11 mouse cellular contexts compared by ENCODE assay signal in the genomic region with DNA sequence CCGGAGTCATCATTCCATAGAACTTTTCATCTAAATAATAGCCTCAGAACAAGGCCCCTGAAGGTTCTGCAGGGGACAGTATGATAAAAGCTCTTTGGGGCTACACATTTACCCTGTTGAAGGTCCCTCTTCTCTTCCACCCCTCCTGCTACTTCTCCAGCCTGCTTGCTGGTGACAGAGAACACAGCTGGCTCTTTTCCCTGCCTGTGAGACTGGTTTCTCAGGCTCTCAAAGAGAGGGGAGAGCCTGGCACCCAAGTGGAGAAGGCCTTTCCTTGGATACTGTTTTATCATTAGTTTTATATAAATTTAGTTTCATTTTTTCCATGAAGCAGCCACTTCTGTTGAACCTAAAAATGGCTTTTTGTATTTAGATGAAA. TPM values are rescaled to one million over a fixed set of nuclear protein-coding genes. Genes with fewer than 3 reads are reported as not detected.
DNase-seq lines count a peak whose midpoint lies in the region; ATAC-seq and TF ChIP-seq lines count a peak whose summit lies in the region.
"Had no signal": no experiment of that assay in that cellular context is flagged by ENCODE, and none has a peak within 500 bp of the region (broad histone marks: within the 10 kb centered on the region; RNA-seq: fewer than 3 reads in every experiment).

No protein-coding gene starts in this region.

- no peak for TF ChIP-seq CTCF in intestine, postnatal 0 days (IDR thresholded peaks at IDR 0.05; ENCODE audit: low read depth)

- H3K9ac ChIP-seq in intestine, embryonic 16.5 days (ENCODE audit: low read depth, low read length): peak overlapping the region; percentile 55; the same call in 1 of the 2 replicates
- H3K9ac ChIP-seq in intestine, postnatal 0 days (ENCODE audit: low read depth, low read length): no peak overlapping the region
- peak overlapping the region; percentile 23 for H3K9ac ChIP-seq in embryonic facial prominence, embryonic 11.5 days (replicated peaks; ENCODE audit: low read length)
- H3K9ac ChIP-seq in midbrain, embryonic 15.5 days: peak overlapping the region; percentile 33
- no peak overlapping the region for H3K9ac ChIP-seq in liver, embryonic 12.5 days
- H3K9ac ChIP-seq: liver, embryonic 14.5 days had no signal

- H3K27me3 ChIP-seq in intestine, embryonic 16.5 days (replicated peaks; ENCODE audit: control insufficient read depth, insufficient read depth, low read length): no peaks in the 10 kb centered on the region
- no peaks in the 10 kb centered on the region for H3K27me3 ChIP-seq in intestine, postnatal 0 days (replicated peaks; ENCODE audit: control insufficient read depth, insufficient read depth, low read length)
- no peaks in the 10 kb centered on the region for H3K27me3 ChIP-seq in embryonic facial prominence, embryonic 11.5 days (ENCODE audit: control insufficient read depth, insufficient read depth, low read length)
- no peaks in the 10 kb centered on the region for H3K27me3 ChIP-seq in hindbrain, embryonic 10.5 days (ENCODE audit: insufficient read depth, poor library complexity, severe bottlenecking)
- no peaks in the 10 kb centered on the region for H3K27me3 ChIP-seq in midbrain, embryonic 15.5 days (replicated peaks)
- no peaks in the 10 kb centered on the region for H3K27me3 ChIP-seq in liver, embryonic 12.5 days (replicated peaks)

- H3K36me3 ChIP-seq in intestine, embryonic 16.5 days (ENCODE audit: control insufficient read depth, insufficient read depth, low read length): peaks cover 7% of the 10 kb centered on the region
- peaks cover 55% of the 10 kb centered on the region for H3K36me3 ChIP-seq in intestine, postnatal 0 days (ENCODE audit: control insufficient read depth, insufficient read depth)
- no peaks in the 10 kb centered on the region for H3K36me3 ChIP-seq in embryonic facial prominence, embryonic 11.5 days (replicated peaks; ENCODE audit: control insufficient read depth, insufficient read depth, low read depth, low read length)
- peaks cover 28% of the 10 kb centered on the region for H3K36me3 ChIP-seq in hindbrain, embryonic 10.5 days
- 0 out of 2 replicates have a peak, but pooled peaks cover 3% of the 10 kb centered on the region for H3K36me3 ChIP-seq in midbrain, embryonic 15.5 days (replicated peaks)
- H3K36me3 ChIP-seq in liver, embryonic 12.5 days: peaks cover 25% of the 10 kb centered on the region; the same call in 1 of the 2 replicates

- no peak for ATAC-seq in intestine, embryonic 16.5 days
- no peak for ATAC-seq in intestine, postnatal 0 days
- no peak for ATAC-seq in embryonic facial prominence, embryonic 11.5 days (replicated peaks; ENCODE audit: insufficient number of reproducible peaks, low FRiP score, low TSS enrichment, low read depth)
- ATAC-seq in midbrain, embryonic 15.5 days (replicated peaks): no peak
- no peak for ATAC-seq in liver, embryonic 12.5 days

- no peaks in the 10 kb centered on the region for H3K9me3 ChIP-seq in intestine, embryonic 16.5 days (ENCODE audit: control insufficient read depth, low read length)
- H3K9me3 ChIP-seq in intestine, postnatal 0 days (ENCODE audit: control insufficient read depth): no peaks in the 10 kb centered on the region
- no peaks in the 10 kb centered on the region for H3K9me3 ChIP-seq in embryonic facial prominence, embryonic 11.5 days (replicated peaks; ENCODE audit: control insufficient read depth, low read length)
- H3K9me3 ChIP-seq in hindbrain, embryonic 10.5 days: no peaks in the 10 kb centered on the region
- no peaks in the 10 kb centered on the region for H3K9me3 ChIP-seq in midbrain, embryonic 15.5 days
- no peaks in the 10 kb centered on the region for H3K9me3 ChIP-seq in liver, embryonic 12.5 days (replicated peaks)

- WGBS in intestine, embryonic 16.5 days: 76% methylated on average over 1 of the region's 1 CpGs
- WGBS in intestine, postnatal 0 days: 89% methylated on average over 1 of the region's 1 CpGs
- WGBS in embryonic facial prominence, embryonic 11.5 days: 71% methylated on average over 1 of the region's 1 CpGs
- 64% methylated on average over 1 of the region's 1 CpGs for WGBS in hindbrain, embryonic 10.5 days
- 52% methylated on average over 1 of the region's 1 CpGs for WGBS in midbrain, embryonic 15.5 days
- WGBS in liver, embryonic 12.5 days (ENCODE audit: insufficient replicate concordance): 79% methylated on average over 1 of the region's 1 CpGs

- H3K4me2 ChIP-seq in intestine, embryonic 16.5 days (ENCODE audit: low read depth, low read length): no peak overlapping the region
- H3K4me2 ChIP-seq in intestine, postnatal 0 days (replicated peaks; ENCODE audit: low read depth): no peak overlapping the region
- H3K4me2 ChIP-seq in embryonic facial prominence, embryonic 11.5 days (ENCODE audit: low read depth, low read length): no peak overlapping the region
- H3K4me2 ChIP-seq in midbrain, embryonic 15.5 days: no peak overlapping the region
- no peak overlapping the region for H3K4me2 ChIP-seq in liver, embryonic 12.5 days

- no peak overlapping the region for H3K27ac ChIP-seq in intestine, embryonic 16.5 days (ENCODE audit: low read length)
- no peak overlapping the region for H3K27ac ChIP-seq in intestine, postnatal 0 days (ENCODE audit: low read depth, low read length)
- no peak overlapping the region for H3K27ac ChIP-seq in embryonic facial prominence, embryonic 11.5 days (replicated peaks; ENCODE audit: low read depth, low read length)
- H3K27ac ChIP-seq in hindbrain, embryonic 10.5 days: peak overlapping the region; percentile 90
- peak overlapping the region; percentile 73 for H3K27ac ChIP-seq in midbrain, embryonic 15.5 days
- no peak overlapping the region for H3K27ac ChIP-seq in liver, embryonic 12.5 days
- H3K27ac ChIP-seq: liver, embryonic 14.5 days had no signal

- DNase-seq in embryonic facial prominence, embryonic 11.5 days (ENCODE audit: low spot score): no peak
- DNase-seq in hindbrain, embryonic 10.5 days (ENCODE audit: low spot score): no peak
- DNase-seq in layer of hippocampus, adult 8-10 months (ENCODE audit: low spot score in 2 of 2): no peak
- DNase-seq in adrenal gland, postnatal 25 days: no peak
- DNase-seq: adrenal gland, postnatal 36 days had no signal

- H3K4me3 ChIP-seq in intestine, embryonic 16.5 days (ENCODE audit: low read length): no peak overlapping the region
- H3K4me3 ChIP-seq in intestine, postnatal 0 days (ENCODE audit: low read depth, low read length): no peak overlapping the region
- H3K4me3 ChIP-seq in embryonic facial prominence, embryonic 11.5 days (ENCODE audit: low read depth, low read length): no peak overlapping the region
- H3K4me3 ChIP-seq in hindbrain, embryonic 10.5 days: no peak overlapping the region
- no peak overlapping the region for H3K4me3 ChIP-seq in midbrain, embryonic 15.5 days
- H3K4me3 ChIP-seq in liver, embryonic 12.5 days: no peak overlapping the region

- H3K4me1 ChIP-seq in intestine, embryonic 16.5 days (ENCODE audit: control insufficient read depth, insufficient read depth, low read length): peaks cover 11% of the 10 kb centered on the region
- H3K4me1 ChIP-seq in intestine, postnatal 0 days (replicated peaks; ENCODE audit: control insufficient read depth, insufficient read depth, low read length): no peaks in the 10 kb centered on the region
- H3K4me1 ChIP-seq in embryonic facial prominence, embryonic 11.5 days (ENCODE audit: control insufficient read depth, insufficient read depth, low read length): no peaks in the 10 kb centered on the region
- H3K4me1 ChIP-seq in hindbrain, embryonic 10.5 days (replicated peaks): peaks cover 35% of the 10 kb centered on the region
- H3K4me1 ChIP-seq in midbrain, embryonic 15.5 days: peaks cover 23% of the 10 kb centered on the region
- no peaks in the 10 kb centered on the region for H3K4me1 ChIP-seq in liver, embryonic 12.5 days

RNA-seq across cellular contexts. Expression of gene Hs1bp3, which starts 14.4 kb away (rescaled TPM):
- 30.3 and 32.5 TPM in 2 replicates for polyA plus RNA-seq in intestine, embryonic 16.5 days (2015; fragmentation: Nextera tagmentation; extraction: Ambion mirVana)
- polyA plus RNA-seq in intestine, postnatal 0 days (2015; fragmentation: Nextera tagmentation; extraction: Ambion mirVana): 20.5 and 22.2 TPM in 2 replicates
- 9.6 and 11.7 TPM in 2 replicates for polyA plus RNA-seq in embryonic facial prominence, embryonic 11.5 days (2014; fragmentation: Nextera tagmentation; extraction: Ambion mirVana)
- 14.2 and 16.7 TPM in 2 replicates for polyA plus RNA-seq in hindbrain, embryonic 10.5 days (2016; fragmentation: Nextera tagmentation; extraction: Ambion mirVana)
- polyA plus RNA-seq in midbrain, embryonic 15.5 days (2015; fragmentation: Nextera tagmentation; extraction: Ambion mirVana): 8.9 and 10.8 TPM in 2 replicates
- total RNA-seq in layer of hippocampus, adult 8-10 months (2022): 10 to 100 TPM; 16.4 to 20.0 (median 18.7) TPM
- polyA plus RNA-seq in liver, embryonic 12.5 days (2016; fragmentation: Nextera tagmentation; extraction: Ambion mirVana): 5.4 and 6.1 TPM in 2 replicates
- total RNA-seq in adrenal gland, postnatal 25 days (2021): 13.6 and 22.3 TPM in 2 replicates

RNA-seq across cellular contexts. Expression of gene Gdf7, which starts 25.9 kb away (rescaled TPM):
- polyA plus RNA-seq in intestine, embryonic 16.5 days (2015; fragmentation: Nextera tagmentation; extraction: Ambion mirVana): not detected in 2 replicates
- polyA plus RNA-seq in intestine, postnatal 0 days (2015; fragmentation: Nextera tagmentation; extraction: Ambion mirVana): not detected in 2 replicates
- 0.49 and 0.72 TPM in 2 replicates for polyA plus RNA-seq in embryonic facial prominence, embryonic 11.5 days (2014; fragmentation: Nextera tagmentation; extraction: Ambion mirVana)
- 0.81 and 1.9 TPM in 2 replicates for polyA plus RNA-seq in hindbrain, embryonic 10.5 days (2016; fragmentation: Nextera tagmentation; extraction: Ambion mirVana)
- 0.19 and 0.23 TPM in 2 replicates for polyA plus RNA-seq in midbrain, embryonic 15.5 days (2015; fragmentation: Nextera tagmentation; extraction: Ambion mirVana)
- under 1 TPM; 0.31 to 0.90 (median 0.69) TPM for total RNA-seq in layer of hippocampus, adult 8-10 months (2022)
- polyA plus RNA-seq in liver, embryonic 12.5 days (2016; fragmentation: Nextera tagmentation; extraction: Ambion mirVana): not detected in 2 replicates
- total RNA-seq in adrenal gland, postnatal 25 days (2021): not detected in 2 replicates
- total RNA-seq: adrenal gland, postnatal 36 days had no signal
- polyA plus RNA-seq: liver, embryonic 14.5 days; stomach, embryonic 14.5 days had no signal

Comparison
In these comparisons a context has a peak if more than half of its experiments do, and no peak if none do; other contexts are left out.
1. H3K9ac ChIP-seq: peak in intestine, embryonic 16.5 days (single experiment), embryonic facial prominence, embryonic 11.5 days (single experiment) and midbrain, embryonic 15.5 days (single experiment); none in intestine, postnatal 0 days (single experiment) and liver, embryonic 12.5 days (single experiment).
2. H3K27ac ChIP-seq: peak in hindbrain, embryonic 10.5 days (single experiment) and midbrain, embryonic 15.5 days (single experiment); none in intestine, embryonic 16.5 days (single experiment), intestine, postnatal 0 days (single experiment), embryonic facial prominence, embryonic 11.5 days (single experiment) and liver, embryonic 12.5 days (single experiment).